Mouse (Mus musculus): ENCODE measurements around the gene Ncor2.

DNA sequence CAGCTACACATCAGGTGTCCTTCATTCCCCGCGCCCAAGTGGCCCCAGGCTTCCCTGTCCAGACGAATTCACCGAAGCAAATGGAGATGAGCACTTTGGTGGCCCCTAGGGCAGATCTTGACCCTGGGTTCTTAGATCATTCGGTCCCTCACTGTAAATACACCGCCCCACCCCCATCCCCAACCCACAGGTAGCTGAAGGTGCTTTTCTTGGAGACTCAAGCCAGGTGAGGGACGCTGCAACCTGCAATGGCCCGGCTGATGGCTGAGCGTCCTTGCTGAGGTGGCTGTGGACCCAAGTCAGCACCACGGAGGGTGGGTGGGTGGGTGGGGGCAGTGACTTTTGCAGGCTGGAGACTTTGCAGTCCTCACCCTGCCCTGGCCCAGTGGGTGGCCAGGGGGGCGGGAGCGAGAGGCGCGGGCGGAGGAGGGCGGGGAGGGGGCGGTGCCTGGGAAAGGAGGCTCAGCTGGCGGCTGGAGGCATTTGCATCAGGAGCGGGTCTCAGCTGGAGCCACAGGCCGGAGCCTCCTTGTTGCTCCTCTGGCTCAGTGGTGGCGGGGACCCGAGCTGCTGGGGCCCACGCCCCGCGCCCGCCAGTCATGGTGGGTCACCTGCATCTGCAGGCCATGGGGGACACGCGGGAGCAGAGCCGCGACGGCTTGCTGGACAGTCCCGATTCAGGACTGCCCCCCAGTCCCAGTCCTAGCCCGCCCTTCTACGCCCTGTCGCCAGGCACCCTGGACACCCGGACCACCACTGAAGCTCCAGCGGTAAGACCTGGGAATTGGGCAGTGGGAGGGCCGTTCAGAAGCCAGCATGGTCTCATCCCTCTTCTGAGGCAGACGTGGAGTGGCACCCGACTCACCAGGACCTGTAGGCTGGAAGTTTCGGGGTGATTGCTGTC is 175.8 kb downstream of the Ncor2 start, which contains the start of gene Rflna:
- TF ChIP-seq MAFK (IDR thresholded peaks at IDR 0.05; ENCODE audit: insufficient read depth, low read depth, low read length) = no peak
- no peak for TF ChIP-seq CHD2 (IDR thresholded peaks at IDR 0.05; ENCODE audit: low read depth, low read length)
